Mouse (Mus musculus) testis, adult 2 months (tissue): ENCODE results near the gene Jund.

Experiments
- CTCF ChIP-seq: fragments of 200-500 bp; IDR thresholded peaks from 2 replicates; pipeline ENCODE4 v1.5.1; 2012; ENCODE audit warnings: low read depth, mild to moderate bottlenecking, inconsistent platforms, low read length, moderate library complexity; ENCODE audit not compliant: control insufficient read depth, insufficient read depth, insufficient replicate concordance
- POLR2A ChIP-seq: fragments of 200-500 bp; IDR thresholded peaks from 2 replicates; pipeline ENCODE4 v1.6.1; 2012; ENCODE audit warnings: low read depth, mild to moderate bottlenecking, inconsistent platforms, low read length, moderate library complexity; ENCODE audit not compliant: control insufficient read depth

DNA sequence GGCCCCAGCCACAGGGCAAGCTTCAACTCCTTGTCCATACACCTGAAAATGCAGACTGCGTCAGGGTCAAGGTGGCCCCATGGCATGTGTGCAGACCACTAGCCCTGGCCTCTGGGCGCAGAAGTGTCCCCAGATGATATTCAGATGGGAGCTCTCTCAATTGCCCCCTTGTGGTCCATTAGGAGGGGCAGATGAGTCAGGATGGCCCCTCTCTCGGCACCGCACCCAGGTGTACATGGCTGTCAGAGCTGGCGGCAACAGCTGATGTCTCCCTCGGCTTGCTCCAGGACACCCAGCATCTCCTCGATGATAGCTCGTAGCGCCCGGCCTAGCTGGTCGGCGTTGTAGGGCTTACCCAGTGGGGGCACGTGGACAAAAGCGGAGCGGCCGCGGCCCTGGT is 48.4 kb upstream of the Jund start:
- TF ChIP-seq CTCF (no peak), POLR2A (no peak)
